Mouse (Mus musculus) c-Kit-negative CD71-positive TER-119-positive erythroid progenitor cells, embryonic 14.5 days (primary cell): ENCODE measurements around the gene Serpinb6a.

Source experiments
- DNase-seq: peaks from one replicate; pipeline ENCODE4 v3.0.0-alpha.2; 2013; ENCODE audit warnings: low read depth, low spot score

Gene Serpinb6a

DNA sequence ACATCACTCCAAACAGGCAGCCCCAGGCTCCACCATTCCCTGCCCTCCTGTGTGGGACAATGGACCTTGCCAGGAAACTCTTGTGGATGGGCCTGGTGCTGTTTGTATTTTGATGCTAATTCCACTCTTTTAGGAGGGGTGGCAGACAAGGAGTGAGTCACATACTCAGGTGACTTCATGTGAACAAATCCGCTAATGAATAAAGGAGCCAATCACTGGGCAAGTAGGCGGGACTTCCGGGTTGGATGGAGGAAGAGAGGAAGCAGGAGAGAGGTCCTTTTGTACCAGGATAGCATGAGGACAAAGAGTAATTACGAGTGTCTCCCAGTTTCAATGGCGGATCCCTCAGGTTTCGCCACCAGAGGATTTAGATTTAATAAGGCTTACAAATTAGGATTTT lies 81.6 kb downstream of the Serpinb6a start:
- no peak for DNase-seq

DNA sequence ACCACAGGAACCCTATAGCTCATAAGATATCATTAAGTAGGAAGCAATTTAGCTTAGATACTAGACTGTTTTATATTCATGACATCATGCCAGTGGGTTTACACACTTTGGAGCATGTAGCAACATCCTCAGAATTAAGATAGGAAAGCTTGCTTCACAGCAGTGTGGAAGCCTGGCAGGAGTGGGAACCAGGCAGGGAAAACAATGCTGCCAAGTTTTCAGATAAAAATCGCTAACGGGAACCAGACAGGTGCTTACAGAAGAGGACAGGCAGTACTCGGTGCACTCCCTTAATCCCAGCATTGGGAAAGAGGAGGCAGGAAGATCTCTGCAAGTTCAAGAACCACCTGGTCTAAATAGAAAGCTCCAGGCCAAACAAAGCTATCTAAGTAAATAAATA lies 95.8 kb downstream of the Serpinb6a start:
- no peak for DNase-seq

DNA sequence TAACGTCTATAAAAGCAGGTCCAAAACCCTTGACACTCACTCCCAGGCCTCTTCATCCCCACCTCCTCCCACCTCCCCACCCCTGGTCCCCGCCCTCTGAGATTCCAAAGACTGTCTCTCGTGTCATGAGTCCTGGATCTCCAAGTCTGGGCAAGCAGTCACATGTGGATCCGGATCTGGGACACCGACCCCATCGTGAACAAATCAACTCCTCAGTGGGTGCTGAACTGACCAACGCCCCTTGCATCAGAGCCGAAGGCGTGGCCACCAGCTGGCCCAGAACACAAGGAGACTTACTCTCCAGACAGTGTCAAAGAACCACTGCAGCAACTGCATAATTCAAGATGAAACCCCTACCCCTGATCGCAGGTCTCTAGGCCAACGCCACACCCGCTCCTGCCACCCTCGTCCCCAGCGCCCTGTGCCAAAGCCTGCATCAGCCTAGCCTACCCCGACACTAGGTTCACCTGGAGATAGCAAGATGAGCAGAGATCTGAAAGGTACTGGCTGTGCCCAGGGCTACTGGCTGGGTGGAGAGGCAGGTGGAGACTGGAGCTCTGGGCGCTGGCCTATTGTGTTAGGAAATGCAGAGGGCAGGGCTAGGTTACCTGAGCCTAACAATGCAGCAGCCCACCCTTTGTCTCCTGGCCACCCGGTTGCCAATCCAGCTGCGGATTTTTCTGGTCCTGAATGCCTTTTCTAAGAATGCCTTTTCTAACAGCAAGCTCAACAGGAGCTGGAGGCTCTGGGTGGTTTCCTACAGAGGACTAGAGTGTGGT lies 97.2 kb downstream of the Serpinb6a start, which contains the start of gene Serpinb6c:
Gene Serpinb6c, minus strand, starts transcription at position 533 of the 779 bp plus-strand sequence.
- no peak for DNase-seq

DNA sequence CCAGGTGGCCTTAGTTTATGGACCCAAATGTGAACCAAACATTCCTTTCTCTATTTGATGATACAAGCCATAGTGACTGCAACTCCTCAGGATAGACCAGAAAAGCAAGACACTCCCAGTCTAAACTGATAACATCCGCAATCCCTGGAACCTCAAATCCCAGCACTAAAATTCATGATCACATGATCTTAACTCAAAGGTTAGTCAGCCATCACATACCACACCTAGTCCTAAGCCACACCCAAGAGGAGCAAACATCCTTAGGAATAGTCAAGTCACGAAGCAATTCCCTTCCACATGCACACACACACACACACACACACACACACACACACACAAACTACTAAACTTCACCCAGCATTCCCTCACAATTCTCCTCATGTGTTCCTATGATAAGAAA lies 99.3 kb downstream of the Serpinb6a start:
- DNase-seq: no peak

GRCm38 (mm10) chr13:33894207-33894606 lies 108.4 kb downstream of the Serpinb6a start:
- no peak for DNase-seq
